ENCODE assay signal across 8 mouse cellular contexts in genomic region chr19:59260718-59261442, GRCm38 (mm10). TPM values are rescaled to one million over a fixed set of nuclear protein-coding genes. Genes with fewer than 3 reads are reported as not detected.
DNase-seq lines count a peak whose midpoint lies in the region; ATAC-seq lines count a peak whose summit lies in the region.

Gene Slc18a2, plus strand, starts transcription at chr19:59260896.

- no peaks in the 10 kb centered on the region for H3K36me3 ChIP-seq in erythroblast, embryonic 14.5 days (ENCODE audit: control insufficient read depth)
- no peaks in the 10 kb centered on the region for H3K36me3 ChIP-seq in forebrain, embryonic 13.5 days (ENCODE audit: poor library complexity, severe bottlenecking)
- H3K36me3 ChIP-seq in limb, embryonic 10.5 days: no peaks in the 10 kb centered on the region

- H3K27me3 ChIP-seq in erythroblast, embryonic 14.5 days (ENCODE audit: control insufficient read depth): peaks cover 40% of the 10 kb centered on the region
- peaks cover 31% of the 10 kb centered on the region for H3K27me3 ChIP-seq in forebrain, embryonic 13.5 days
- H3K27me3 ChIP-seq in limb, embryonic 10.5 days (ENCODE audit: low read depth, poor library complexity, severe bottlenecking): peaks cover 51% of the 10 kb centered on the region

- H3K27ac ChIP-seq in forebrain, embryonic 13.5 days: peak within 1 kb of the TSS; percentile 40; the same call in 1 of the 2 replicates
- peak within 1 kb of the TSS; percentile 59 for H3K27ac ChIP-seq in limb, embryonic 10.5 days

- peaks cover 12% of the 10 kb centered on the region for H3K4me1 ChIP-seq in erythroblast, embryonic 14.5 days (ENCODE audit: control insufficient read depth)
- peaks cover 38% of the 10 kb centered on the region for H3K4me1 ChIP-seq in forebrain, embryonic 13.5 days
- H3K4me1 ChIP-seq in limb, embryonic 10.5 days: peaks cover 23% of the 10 kb centered on the region

- H3K9ac ChIP-seq in forebrain, embryonic 13.5 days: peak within 1 kb of the TSS; percentile 74

- intact Hi-C loops in gastrocnemius, postnatal 36 days (cut with DNase I): no loop called here

- peak; percentile 70 for DNase-seq in limb, embryonic 10.5 days (ENCODE audit: low spot score)
- DNase-seq in neural tube, embryonic 10.5 days (ENCODE audit: extremely low spot score, low spot score): peak; percentile 68
- no peak for DNase-seq in gastrocnemius, postnatal 36 days
- DNase-seq in gastrocnemius, postnatal 10 days: no peak

- under 1% methylated on average over 55 of the region's 55 CpGs for WGBS in forebrain, embryonic 13.5 days
- WGBS in limb, embryonic 10.5 days: under 1% methylated on average over 55 of the region's 55 CpGs

- peak within 1 kb of the TSS; percentile 35 for H3K4me3 ChIP-seq in erythroblast, embryonic 14.5 days (replicated peaks)
- H3K4me3 ChIP-seq in forebrain, embryonic 13.5 days: peak within 1 kb of the TSS; percentile 51
- peak within 1 kb of the TSS; percentile 59 for H3K4me3 ChIP-seq in limb, embryonic 10.5 days

- H3K4me2 ChIP-seq in forebrain, embryonic 13.5 days: peak within 1 kb of the TSS; percentile 77

- no peak for ATAC-seq in erythroblast, adult 5-6 weeks (replicated peaks; ENCODE audit: low FRiP score, poor library complexity, severe bottlenecking)
- no peak for ATAC-seq in activated CD4-positive, CD25-positive, alpha-beta regulatory T cell, adult 4 months
- peak; percentile 72 for ATAC-seq in forebrain, embryonic 13.5 days

- H3K9me3 ChIP-seq in erythroblast, embryonic 14.5 days (ENCODE audit: control insufficient read depth, low read length): peaks cover 2% of the 10 kb centered on the region; the same call in 1 of the 2 replicates
- peaks cover 7% of the 10 kb centered on the region; the same call in 1 of the 2 replicates for H3K9me3 ChIP-seq in forebrain, embryonic 13.5 days (replicated peaks)
- no peaks in the 10 kb centered on the region for H3K9me3 ChIP-seq in limb, embryonic 10.5 days (replicated peaks)

RNA-seq across cellular contexts. Expression of gene Slc18a2, which starts in this region (rescaled TPM):
- polyA plus RNA-seq in erythroblast, embryonic 14.5 days (2012): not detected in 2 replicates
- 1.3 and 3.3 TPM in 2 replicates for total RNA-seq in erythroblast, adult 5-6 weeks (2015; ENCODE audit: low replicate concordance)
- 0.85 and 1.7 TPM in 2 replicates for total RNA-seq in erythroblast, adult 5-6 weeks (2017; ENCODE audit: low replicate concordance)
- 10 to 100 TPM; 12.6 to 19.8 TPM for polyA plus RNA-seq in activated CD4-positive, CD25-positive, alpha-beta regulatory T cell, adult 4 months (2017; shearing (Covaris generic))
- 26.1 and 28.6 TPM in 2 replicates for polyA plus RNA-seq in forebrain, embryonic 13.5 days (2015; fragmentation: Nextera tagmentation; extraction: Ambion mirVana)
- 7.5 and 9.7 TPM in 2 replicates for polyA plus RNA-seq in limb, embryonic 10.5 days (2016; fragmentation: Nextera tagmentation; extraction: Ambion mirVana)
- under 1 TPM; 0.12 to 0.15 TPM for total RNA-seq in gastrocnemius, postnatal 36 days (2021)
- total RNA-seq in gastrocnemius, postnatal 10 days (2021): under 1 TPM; 0.47 to 0.52 TPM

Comparison
In these comparisons a context has a peak if more than half of its experiments do, and no peak if none do; other contexts are left out.
1. DNase-seq: peak in limb, embryonic 10.5 days (single experiment) and neural tube, embryonic 10.5 days (single experiment); none in gastrocnemius, postnatal 36 days (0 of 2) and gastrocnemius, postnatal 10 days (single experiment).
2. Peak in every context shown above with its lines, with median percentiles within 50 percentile points of each other: H3K4me3 ChIP-seq.